Mouse (Mus musculus) mature B cell (primary cell): Measurements from ENCODE around the gene Gm45208.
"Not testable (repeated sequence)": the region's sequence is repeated elsewhere in the genome, so short reads cannot be mapped to it uniquely, and the experiment has no call there.

Source experiments
- in situ Hi-C: fragments of 300-500 bp; cut with MboI; formaldehyde crosslinking; loops from 2 replicates; pipeline ENCODE4 v1.14.3; 2019

The Gm45208 gene

GRCm38 (mm10) chrX:7721514-7722281 is at the start of gene Gm45208:
Gene Gm45208, plus strand, starts transcription at chrX:7722245.
- in situ Hi-C loops = no loop called here

DNA sequence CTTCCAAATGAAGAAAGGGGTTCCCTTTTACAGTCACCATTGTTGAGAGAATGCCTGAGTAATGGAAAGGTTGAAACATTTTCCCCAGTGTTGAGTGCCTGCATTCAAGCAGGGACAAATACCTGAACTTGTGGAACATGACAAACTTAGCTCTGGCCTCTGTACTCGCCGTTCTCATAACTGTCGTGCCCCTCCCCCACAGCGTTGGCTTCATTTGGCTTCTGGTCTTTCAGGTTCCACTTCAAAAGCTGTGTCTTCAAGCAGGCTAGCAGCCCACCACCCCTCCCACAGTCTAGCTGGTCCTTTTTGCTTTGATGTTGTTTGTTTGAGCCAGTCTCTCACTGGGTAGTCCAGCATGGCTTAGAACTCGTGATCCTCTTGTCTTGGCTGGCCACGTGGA is 49.3 kb upstream of the Gm45208 start:
- in situ Hi-C loops = no loop called here

DNA sequence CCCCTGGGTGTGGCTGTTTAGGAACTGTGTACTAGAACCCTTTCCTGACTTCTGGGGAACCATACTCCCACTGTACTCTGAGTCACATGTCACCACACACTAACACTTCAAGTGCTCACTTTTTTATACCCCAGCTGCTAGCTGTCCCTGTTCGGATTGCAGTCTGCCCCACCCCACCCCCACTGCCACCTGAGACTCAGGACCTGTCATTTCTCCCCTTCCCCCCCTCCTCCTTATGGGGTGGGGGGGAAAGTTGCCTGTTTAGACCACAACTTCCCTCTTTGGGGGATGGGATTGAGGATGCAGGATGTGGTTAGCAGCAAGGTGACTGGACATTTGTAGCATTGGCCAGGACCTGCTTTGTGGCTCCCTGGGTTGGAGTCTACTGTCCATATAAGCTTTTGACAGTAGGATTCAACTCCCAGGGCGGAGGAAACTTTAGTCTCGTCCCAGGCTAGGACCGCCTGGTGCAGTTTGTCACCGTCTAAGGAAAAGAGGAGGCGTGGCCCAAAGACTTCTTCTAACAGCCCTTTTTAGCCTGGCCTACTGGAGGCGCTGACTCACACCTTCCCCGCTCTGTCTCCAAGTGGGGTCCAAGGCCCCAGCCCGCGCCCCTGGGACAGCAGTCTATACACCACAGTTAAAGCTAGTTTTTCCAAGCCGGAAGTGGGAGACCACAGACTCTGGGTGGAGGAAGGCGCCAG is 48.3 kb upstream of the Gm45208 start:
- in situ Hi-C loops = no loop called here

DNA sequence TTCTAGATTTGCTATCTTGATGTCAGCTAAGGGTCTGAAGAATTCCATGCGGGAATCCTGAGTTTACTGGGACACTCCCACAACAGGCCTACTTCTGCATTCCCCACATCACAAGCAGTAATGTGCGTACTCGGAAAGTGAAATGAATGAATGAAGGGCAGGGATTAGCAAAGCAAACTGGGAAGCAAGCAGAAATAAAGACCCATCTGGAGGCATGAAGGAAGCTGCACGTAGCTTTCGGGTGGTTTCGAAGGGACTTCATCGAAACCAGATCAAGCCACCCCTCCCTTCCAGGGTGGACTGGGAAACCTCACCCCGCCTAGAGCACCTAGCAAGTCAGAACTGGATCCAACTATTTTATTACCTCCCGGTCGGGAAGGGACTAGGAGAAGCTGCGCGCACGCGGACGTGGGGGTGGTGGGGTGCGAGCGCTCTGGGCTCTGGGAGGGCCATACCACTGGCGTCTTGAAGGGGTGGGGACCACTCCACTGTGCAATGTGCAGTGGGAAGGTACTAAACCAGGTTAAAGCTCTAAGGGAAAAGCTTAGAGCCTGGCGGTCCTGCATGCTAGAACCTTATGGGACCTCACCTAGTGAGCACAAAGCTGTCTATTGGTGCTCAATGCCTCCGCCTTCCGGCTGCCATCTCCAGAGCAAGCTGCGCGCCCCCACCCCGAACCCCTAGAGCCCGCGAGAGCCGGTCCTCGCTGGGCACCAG is 47.6 kb upstream of the Gm45208 start:
- in situ Hi-C loops = no loop called here

GRCm38 (mm10) chrX:7675001-7675380 is 47.1 kb upstream of the Gm45208 start:
- in situ Hi-C loops = loop anchor here (25.0 kb wide), 1 partner anchor 238 kb away; no protein-coding TSS in a partner anchor

- in situ Hi-C loops = loop anchor here (25.0 kb wide), 1 partner anchor 242 kb away; no protein-coding TSS in a partner anchor
Observed at GRCm38 (mm10) chrX:7678986-7679385, 43.1 kb upstream of the Gm45208 start.

DNA sequence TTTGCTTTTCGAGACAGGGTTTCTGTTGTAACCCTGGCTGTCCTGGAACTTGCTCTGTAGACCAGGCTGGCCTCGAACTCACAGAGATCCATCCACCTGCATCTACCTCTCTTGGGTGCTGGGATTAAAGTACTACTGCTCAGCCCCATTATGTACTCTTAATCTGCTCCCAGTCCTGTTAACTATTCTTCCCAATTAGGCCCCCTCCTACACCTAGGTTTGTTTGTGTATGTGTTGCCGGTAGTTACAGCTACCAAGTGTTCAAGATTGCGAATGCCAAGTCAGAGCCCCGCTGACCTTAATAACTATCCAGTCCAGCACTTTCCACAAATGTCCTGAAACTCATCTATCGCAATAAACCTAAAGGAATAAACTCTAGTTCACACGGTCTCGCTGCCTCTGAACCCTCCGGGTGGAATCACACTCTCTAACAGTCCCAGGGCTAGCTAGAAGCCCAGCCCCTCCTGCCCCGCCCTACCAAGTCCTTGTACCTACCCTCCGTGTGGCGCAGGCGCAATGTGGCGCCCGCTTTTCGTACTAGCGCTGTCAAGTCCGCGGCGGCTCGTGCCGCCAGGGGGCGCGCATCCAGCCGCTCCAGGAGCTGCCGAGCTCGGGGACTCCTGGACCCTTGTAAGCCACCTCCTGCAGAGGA is 42.5 kb upstream of the Gm45208 start:
- in situ Hi-C loops = loop anchor here (25.0 kb wide), 1 partner anchor 242 kb away; no protein-coding TSS in a partner anchor

GRCm38 (mm10) chrX:7680057-7680412 is 42.0 kb upstream of the Gm45208 start:
- in situ Hi-C loops = loop anchor here (25.0 kb wide), 1 partner anchor 243 kb away; no protein-coding TSS in a partner anchor

DNA sequence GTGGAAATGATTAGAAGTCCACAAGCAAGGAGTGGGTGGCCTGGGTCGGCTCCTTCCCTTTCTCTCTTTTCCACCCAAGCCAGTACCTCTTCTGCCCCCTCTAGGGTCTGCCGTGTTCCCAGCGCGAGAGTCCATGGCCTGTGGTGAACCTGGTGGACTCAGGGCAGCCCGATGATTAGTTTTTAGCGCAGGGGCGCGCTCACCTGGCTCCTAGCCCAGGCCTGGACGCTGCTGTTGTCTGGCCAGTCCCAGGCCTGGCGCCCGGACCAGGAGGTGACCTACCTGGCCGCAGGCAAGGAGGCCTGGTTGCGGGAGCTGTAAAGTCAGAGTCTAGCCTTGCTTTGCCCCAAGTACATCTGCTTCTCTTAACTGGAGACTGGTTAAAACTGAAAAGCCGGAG is 41.2 kb upstream of the Gm45208 start, which contains the start of gene Magix:
Gene Magix, minus strand, starts transcription at position 388 of the 400 bp plus-strand sequence.
- in situ Hi-C loops = loop anchor here (25.0 kb wide), 1 partner anchor 244 kb away; no protein-coding TSS in a partner anchor

GRCm38 (mm10) chrX:7688321-7688720 is 33.7 kb upstream of the Gm45208 start:
- in situ Hi-C loops = loop anchor here (25.0 kb wide), 1 partner anchor 251 kb away; no protein-coding TSS in a partner anchor

DNA sequence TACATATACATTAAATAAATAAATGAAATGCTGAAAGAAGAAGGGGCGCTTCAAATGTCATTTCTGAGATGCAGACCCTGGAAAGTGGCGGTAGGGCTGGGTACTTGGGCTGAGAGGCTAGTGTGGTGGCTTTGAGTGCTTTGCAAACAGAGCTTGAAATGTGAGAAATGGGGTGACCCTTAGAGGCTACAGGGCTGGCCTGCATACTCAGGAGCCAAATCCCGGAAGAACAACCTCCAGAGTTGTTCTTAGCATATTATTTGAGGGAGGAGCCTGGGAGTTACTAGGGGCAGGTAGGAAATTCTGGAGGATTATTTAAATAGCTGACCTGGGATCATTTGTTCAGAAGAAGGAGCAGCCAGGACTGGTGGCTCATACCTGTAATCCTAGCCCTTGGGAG is 31.6 kb upstream of the Gm45208 start:
- in situ Hi-C loops = loop anchor here (25.0 kb wide), 1 partner anchor 253 kb away; no protein-coding TSS in a partner anchor

DNA sequence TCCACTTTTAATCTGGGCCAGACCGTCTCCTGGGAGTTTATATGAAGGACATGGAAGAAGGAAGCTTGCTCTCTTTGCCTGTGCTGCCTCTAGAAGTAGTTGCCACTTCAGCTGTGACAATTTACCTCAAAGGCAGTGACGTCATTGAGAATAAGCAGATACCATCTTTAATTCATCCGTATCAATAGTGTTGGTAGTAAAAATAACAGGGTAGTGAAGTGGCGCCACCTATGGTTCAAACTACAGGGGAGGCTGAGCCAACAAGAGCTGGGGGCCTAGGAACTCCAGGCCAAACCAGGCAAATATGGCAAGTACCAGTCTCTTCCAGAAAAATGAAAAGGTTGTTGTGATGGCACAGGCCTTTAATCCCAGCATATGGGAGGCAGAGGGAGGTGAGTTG is 29.2 kb upstream of the Gm45208 start:
- in situ Hi-C loops = loop anchor here (25.0 kb wide), 1 partner anchor 256 kb away; no protein-coding TSS in a partner anchor

DNA sequence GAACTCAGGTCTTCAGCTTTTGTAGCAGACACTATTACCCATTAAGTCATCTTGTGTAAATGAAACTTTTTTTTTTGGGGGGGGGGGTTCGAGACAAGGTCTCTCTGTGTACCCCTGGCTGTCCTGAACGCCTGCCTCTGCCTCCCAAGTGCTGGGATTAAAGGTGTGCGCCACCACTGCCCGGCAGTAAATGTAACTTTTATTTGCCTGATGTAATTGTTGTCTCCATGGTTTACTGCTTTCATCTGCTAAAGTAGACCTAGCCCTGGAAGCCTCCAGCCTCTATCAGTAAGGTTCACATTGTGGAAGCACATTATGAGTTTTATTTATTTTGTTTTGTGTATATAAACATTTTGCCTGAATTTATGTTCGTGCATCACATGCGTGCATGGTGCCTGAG is 25.5 kb upstream of the Gm45208 start:
- in situ Hi-C loops = loop anchor here (25.0 kb wide), 1 partner anchor 259 kb away; no protein-coding TSS in a partner anchor

GRCm38 (mm10) chrX:7696954-7697381 is 25.1 kb upstream of the Gm45208 start, which contains the start of gene Gpkow:
Gene Gpkow, plus strand, starts transcription at chrX:7697131.
- in situ Hi-C loops = loop anchor here (25.0 kb wide), 1 partner anchor 260 kb away; no protein-coding TSS in a partner anchor

- in situ Hi-C loops = not testable (repeated sequence)
Observed at GRCm38 (mm10) chrX:7713764-7714134, 8.3 kb upstream of the Gm45208 start.

- in situ Hi-C loops = not testable (repeated sequence)
Observed at GRCm38 (mm10) chrX:7714135-7714899, 7.7 kb upstream of the Gm45208 start, which contains the start of gene Wdr45. Gene Wdr45, plus strand, starts transcription at chrX:7714333.

GRCm38 (mm10) chrX:7716058-7716457 is 6.0 kb upstream of the Gm45208 start:
- in situ Hi-C loops = not testable (repeated sequence)

GRCm38 (mm10) chrX:7722282-7722611 is 202 bp downstream of the Gm45208 start:
- in situ Hi-C loops = no loop called here

DNA sequence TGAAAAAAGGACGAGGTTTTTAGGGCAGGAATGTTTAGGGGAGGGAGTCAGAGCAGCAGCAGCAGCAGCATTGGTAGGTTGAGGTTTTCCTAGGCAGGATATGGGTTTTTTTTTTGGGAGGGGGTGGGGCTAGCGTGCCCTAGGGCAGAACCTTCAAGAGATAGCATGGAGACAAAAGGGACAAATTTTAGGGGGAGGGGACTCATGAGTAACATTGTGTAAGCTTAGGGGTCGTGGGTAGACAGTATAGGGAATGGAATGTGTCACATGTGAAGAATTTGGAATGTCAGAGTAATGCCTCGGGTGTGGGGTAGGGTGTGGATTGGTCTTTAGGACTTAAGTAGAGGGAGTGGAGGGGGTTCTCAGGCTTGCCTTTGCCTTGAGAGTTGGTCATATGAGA is 646 bp downstream of the Gm45208 start:
- in situ Hi-C loops = no loop called here

- in situ Hi-C loops = no loop called here
Observed at GRCm38 (mm10) chrX:7724135-7724534, 2.1 kb downstream of the Gm45208 start.

DNA sequence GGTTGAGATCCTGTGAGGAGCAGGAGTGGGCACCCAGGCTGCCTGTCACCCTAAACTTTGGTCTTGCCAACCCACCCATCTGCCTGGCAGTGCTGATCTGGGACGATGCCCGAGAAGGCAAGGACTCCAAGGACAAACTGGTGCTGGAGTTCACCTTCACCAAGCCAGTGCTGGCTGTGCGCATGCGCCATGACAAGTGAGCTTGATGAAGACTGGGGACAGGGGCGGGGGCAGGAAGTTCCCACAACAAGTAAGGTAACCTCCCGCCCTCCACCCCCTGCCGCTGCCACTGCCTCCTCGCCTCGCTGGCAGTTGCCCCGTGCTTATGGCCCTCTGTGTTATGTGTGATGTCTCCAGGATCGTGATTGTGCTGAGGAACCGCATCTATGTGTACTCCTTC is 3.8 kb downstream of the Gm45208 start:
- in situ Hi-C loops = no loop called here
